Mouse (Mus musculus): Measurements from ENCODE around the gene Fam90a1a.
"Not testable (repeated sequence)": the region's sequence is repeated elsewhere in the genome, so short reads cannot be mapped to it uniquely, and the experiment has no call there.

GRCm38 (mm10) chr8:21930754-21931153 is 27.8 kb upstream of the Fam90a1a start:
- not testable (repeated sequence) for TF ChIP-seq CTCF (IDR thresholded peaks at IDR 0.05; ENCODE audit: low read depth, low read length); POLR2A (IDR thresholded peaks at IDR 0.05; ENCODE audit: insufficient read depth, low read length); EP300 (IDR thresholded peaks at IDR 0.05; ENCODE audit: insufficient read depth, low read depth, low read length)

Data from ES-Bruce4 (cell line).